Mouse (Mus musculus): ENCODE measurements around the gene Rnf144b. TPM values are rescaled to one million over a fixed set of nuclear protein-coding genes. Genes with fewer than 3 reads are reported as not detected.
A peak's percentile ranks its signal among the peaks of the same experiment; 100 is the strongest.

Gene Rnf144b
- 1.00 and 1.1 TPM in 2 replicates for polyA plus RNA-seq (2016; fragmentation: Nextera tagmentation; extraction: Ambion mirVana)

- Histone ChIP-seq H3K4me3 (peak within 1 kb of the TSS; percentile 49), H3K4me1 (peaks cover 13% of the 10 kb centered on the region), H3K27me3 (peaks cover 9% of the 10 kb centered on the region; the same call in 1 of the 2 replicates), H3K4me2 (replicated peaks) (peak within 1 kb of the TSS; percentile 77), H3K9me3 (no peaks in the 10 kb centered on the region), H3K27ac (no peak within 1 kb of the TSS), H3K9ac (peak within 1 kb of the TSS; percentile 42), H3K36me3 (no peaks in the 10 kb centered on the region)
- ATAC-seq (ENCODE audit: insufficient number of reproducible peaks, insufficient read depth, low FRiP score, low TSS enrichment): 0 out of 2 replicates have a peak, but pooled peaks have one; percentile 52
- 2% methylated on average over 55 of the region's 55 CpGs for WGBS
Measured at GRCm38 (mm10) chr13:47122537-47123430, at the start of gene Rnf144b. Gene Rnf144b, plus strand, starts transcription at chr13:47122656.

GRCm38 (mm10) chr13:47076156-47076555 lies 46.3 kb upstream of the Rnf144b start:
- Histone ChIP-seq H3K4me1 (no peaks in the 10 kb centered on the region), H3K27ac (no peak overlapping the region), H3K4me2 (replicated peaks) (no peak overlapping the region), H3K9me3 (no peaks in the 10 kb centered on the region), H3K27me3 (no peaks in the 10 kb centered on the region), H3K4me3 (no peak overlapping the region), H3K36me3 (peaks cover 37% of the 10 kb centered on the region), H3K9ac (no peak overlapping the region)
- ATAC-seq (ENCODE audit: insufficient number of reproducible peaks, insufficient read depth, low FRiP score, low TSS enrichment): no peak
- WGBS: 83% methylated on average over 5 of the region's 5 CpGs

GRCm38 (mm10) chr13:47077367-47077766 lies 45.1 kb upstream of the Rnf144b start:
- H3K9ac ChIP-seq: no peak overlapping the region

DNA sequence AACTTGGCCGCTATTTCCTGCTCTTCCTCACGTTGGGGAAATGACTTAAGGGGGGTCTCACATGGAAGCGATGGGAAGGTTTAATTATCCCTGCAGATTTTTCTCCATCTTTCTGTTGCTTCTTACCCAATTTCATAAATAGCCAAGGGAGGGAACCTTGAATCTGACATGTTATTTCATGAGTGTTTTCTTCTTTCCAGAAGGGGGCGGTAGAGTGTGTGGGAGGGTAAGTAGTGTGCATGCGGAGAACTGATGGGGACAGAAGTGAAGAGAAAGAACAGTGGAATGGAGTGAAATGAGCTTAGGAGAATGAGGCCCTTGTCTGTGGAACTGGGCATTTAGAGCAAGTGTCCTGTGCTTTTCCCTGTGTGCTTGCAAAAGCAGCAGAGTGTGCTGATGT lies 43.7 kb upstream of the Rnf144b start:
- no peak for ATAC-seq (ENCODE audit: insufficient number of reproducible peaks, insufficient read depth, low FRiP score, low TSS enrichment)
- Histone ChIP-seq H3K9ac (no peak overlapping the region), H3K27ac (no peak overlapping the region), H3K4me3 (no peak overlapping the region), H3K4me2 (replicated peaks) (no peak overlapping the region), H3K9me3 (no peaks in the 10 kb centered on the region), H3K27me3 (no peaks in the 10 kb centered on the region), H3K4me1 (no peaks in the 10 kb centered on the region), H3K36me3 (peaks cover 28% of the 10 kb centered on the region)
- 72% methylated on average over 5 of the region's 5 CpGs for whole genome bisulfite sequencing

More at GRCm38 (mm10) chr13:47077367-47077766, 45.1 kb upstream of the Rnf144b start:
- Histone ChIP-seq H3K4me3 (no peak overlapping the region), H3K27ac (no peak overlapping the region), H3K27me3 (no peaks in the 10 kb centered on the region), H3K4me1 (no peaks in the 10 kb centered on the region), H3K9me3 (no peaks in the 10 kb centered on the region), H3K4me2 (replicated peaks) (no peak overlapping the region), H3K36me3 (peaks cover 36% of the 10 kb centered on the region)
- no peak for ATAC-seq (ENCODE audit: insufficient number of reproducible peaks, insufficient read depth, low FRiP score, low TSS enrichment)

DNA sequence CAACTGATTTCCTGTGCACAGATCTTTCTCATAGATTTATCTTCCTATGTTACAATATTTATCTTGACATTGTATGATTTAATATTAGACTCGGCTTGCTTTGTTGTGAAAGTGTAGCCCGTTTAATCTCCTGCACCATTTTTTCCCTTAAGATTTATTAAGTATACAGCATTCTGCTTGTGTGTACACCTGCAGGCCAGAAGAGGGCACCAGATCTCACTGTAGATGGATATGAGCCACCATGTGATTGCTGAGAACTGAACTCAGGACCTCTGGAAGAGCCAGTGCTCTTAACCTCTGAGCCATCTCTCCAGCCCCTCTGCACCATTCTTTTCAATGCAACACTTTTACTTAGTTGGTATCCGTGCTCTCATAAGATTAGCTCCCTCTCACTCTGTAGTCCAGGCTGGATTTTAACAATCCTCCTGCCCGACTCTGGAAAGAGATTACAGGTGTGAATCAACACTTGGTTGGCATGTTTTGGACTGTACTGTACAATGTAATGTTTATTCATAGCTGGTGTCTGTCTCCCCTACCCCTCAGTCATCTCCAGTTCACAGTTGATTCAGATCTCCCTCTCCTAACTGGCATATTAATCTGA lies 41.5 kb upstream of the Rnf144b start:
- WGBS: 91% methylated on average over 4 of the region's 4 CpGs
- Histone ChIP-seq H3K9ac (no peak overlapping the region), H3K36me3 (peaks cover 32% of the 10 kb centered on the region), H3K27me3 (no peaks in the 10 kb centered on the region), H3K9me3 (no peaks in the 10 kb centered on the region), H3K4me2 (replicated peaks) (no peak overlapping the region), H3K4me1 (no peaks in the 10 kb centered on the region), H3K27ac (no peak overlapping the region), H3K4me3 (no peak overlapping the region)
- ATAC-seq (ENCODE audit: insufficient number of reproducible peaks, insufficient read depth, low FRiP score, low TSS enrichment): no peak

DNA sequence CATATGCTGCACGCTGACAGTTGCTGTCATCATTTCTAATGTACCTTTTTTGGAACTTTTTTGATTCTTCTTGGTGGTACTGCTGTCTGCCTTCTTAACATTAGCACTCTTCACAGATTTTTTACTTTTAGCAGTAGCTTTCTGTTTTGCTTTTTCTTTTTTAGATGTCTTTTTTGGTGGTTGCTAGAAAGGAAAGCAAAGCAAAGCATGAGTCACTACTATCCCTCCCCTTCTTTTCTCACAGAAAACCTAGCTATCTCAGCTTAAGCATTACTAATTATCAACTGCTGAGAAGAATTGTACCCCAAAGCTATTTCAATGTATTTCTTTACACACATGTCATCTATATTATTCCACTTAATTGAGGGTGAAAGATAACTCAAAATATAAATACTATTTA lies 34.0 kb upstream of the Rnf144b start:
- Histone ChIP-seq H3K27ac (no peak overlapping the region), H3K9me3 (no peaks in the 10 kb centered on the region), H3K9ac (no peak overlapping the region), H3K27me3 (no peaks in the 10 kb centered on the region), H3K4me3 (no peak overlapping the region), H3K4me2 (replicated peaks) (no peak overlapping the region), H3K36me3 (peaks cover 34% of the 10 kb centered on the region), H3K4me1 (no peaks in the 10 kb centered on the region)
- 93% methylated on average over 1 of the region's 1 CpGs for WGBS
- ATAC-seq (ENCODE audit: insufficient number of reproducible peaks, insufficient read depth, low FRiP score, low TSS enrichment): no peak

DNA sequence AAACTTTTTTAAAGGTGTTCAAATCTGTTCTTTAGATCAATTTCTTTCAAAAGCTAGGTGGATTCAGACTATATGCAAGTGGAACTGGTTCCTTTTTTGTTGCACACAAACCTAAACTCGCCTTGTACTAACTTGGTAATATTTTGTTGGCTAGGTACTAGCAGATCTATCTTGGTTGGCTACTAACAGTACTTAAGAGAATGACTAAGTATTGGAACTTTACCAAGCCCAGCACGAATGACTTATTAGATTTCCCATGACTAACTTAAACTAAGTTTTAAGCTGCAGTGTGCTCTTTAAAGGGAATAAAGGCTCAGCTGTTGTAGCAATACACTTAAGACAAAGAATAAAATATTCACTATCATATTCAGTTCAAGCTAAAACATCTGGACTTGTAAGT lies 33.2 kb upstream of the Rnf144b start:
- no peak overlapping the region for H3K27ac ChIP-seq
- no peaks in the 10 kb centered on the region for H3K4me1 ChIP-seq
- H3K4me3 ChIP-seq: no peak overlapping the region
- WGBS: 95% methylated on average over 2 of the region's 2 CpGs
- no peaks in the 10 kb centered on the region for H3K9me3 ChIP-seq
- H3K4me2 ChIP-seq (replicated peaks): no peak overlapping the region
- H3K9ac ChIP-seq: no peak overlapping the region
- H3K27me3 ChIP-seq: no peaks in the 10 kb centered on the region
- ATAC-seq (ENCODE audit: insufficient number of reproducible peaks, insufficient read depth, low FRiP score, low TSS enrichment): no peak
- H3K36me3 ChIP-seq: peaks cover 41% of the 10 kb centered on the region

DNA sequence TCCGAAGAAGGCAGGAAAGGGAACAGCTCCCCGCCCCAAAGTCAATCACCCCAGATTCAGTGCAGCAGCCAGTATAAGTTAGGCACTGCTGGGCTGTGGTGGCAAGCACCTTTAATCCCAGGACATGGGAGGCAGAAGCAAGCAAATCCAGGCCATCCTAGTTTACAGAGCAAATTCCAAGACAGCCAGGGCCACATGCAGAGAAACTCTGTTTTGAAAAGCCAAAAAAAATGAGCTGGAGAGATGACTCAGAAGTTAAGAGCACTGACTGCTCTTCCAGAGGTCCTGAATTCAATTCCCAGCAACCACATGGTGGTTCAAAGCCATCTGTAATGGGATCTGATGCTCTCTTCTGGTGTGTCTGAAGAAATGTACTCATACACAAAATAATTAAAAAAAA lies 28.7 kb upstream of the Rnf144b start:
- H3K27me3 ChIP-seq: no peaks in the 10 kb centered on the region
- WGBS: 88% methylated on average over 2 of the region's 2 CpGs
- no peaks in the 10 kb centered on the region for H3K9me3 ChIP-seq
- H3K9ac ChIP-seq: no peak overlapping the region
- H3K36me3 ChIP-seq: peaks cover 49% of the 10 kb centered on the region
- H3K4me1 ChIP-seq: no peaks in the 10 kb centered on the region
- H3K4me2 ChIP-seq (replicated peaks): no peak overlapping the region
- no peak overlapping the region for H3K27ac ChIP-seq
- no peak for ATAC-seq (ENCODE audit: insufficient number of reproducible peaks, insufficient read depth, low FRiP score, low TSS enrichment)
- H3K4me3 ChIP-seq: no peak overlapping the region

GRCm38 (mm10) chr13:47096591-47096990 lies 25.9 kb upstream of the Rnf144b start:
- Histone ChIP-seq H3K4me1 (no peaks in the 10 kb centered on the region), H3K36me3 (peaks cover 56% of the 10 kb centered on the region), H3K4me3 (no peak overlapping the region), H3K27me3 (no peaks in the 10 kb centered on the region), H3K9ac (no peak overlapping the region), H3K9me3 (no peaks in the 10 kb centered on the region), H3K4me2 (replicated peaks) (no peak overlapping the region), H3K27ac (no peak overlapping the region)
- WGBS: 80% methylated on average over 2 of the region's 2 CpGs
- ATAC-seq (ENCODE audit: insufficient number of reproducible peaks, insufficient read depth, low FRiP score, low TSS enrichment): no peak

DNA sequence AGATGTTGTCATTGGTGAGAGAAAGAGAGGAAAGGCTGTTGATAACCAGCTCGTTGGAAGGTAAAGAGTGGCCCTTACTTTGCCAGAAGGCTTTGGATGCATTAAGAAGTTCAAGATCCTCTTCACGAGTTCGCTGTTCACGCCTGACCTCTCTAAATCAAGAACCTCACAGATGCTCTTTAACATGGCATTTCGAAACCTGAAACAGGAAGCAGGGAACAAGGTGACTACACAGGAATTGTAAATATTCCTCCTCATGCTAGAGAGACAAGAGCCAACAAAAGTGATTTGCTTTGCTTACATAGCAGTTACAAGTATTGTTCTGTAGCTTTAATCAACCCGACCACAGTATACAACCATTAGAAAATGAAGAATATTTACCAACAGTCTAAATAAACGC lies 23.2 kb upstream of the Rnf144b start:
- no peaks in the 10 kb centered on the region for H3K9me3 ChIP-seq
- H3K4me2 ChIP-seq (replicated peaks): no peak overlapping the region
- no peak for ATAC-seq (ENCODE audit: insufficient number of reproducible peaks, insufficient read depth, low FRiP score, low TSS enrichment)
- no peak overlapping the region for H3K9ac ChIP-seq
- no peak overlapping the region for H3K4me3 ChIP-seq
- no peak overlapping the region for H3K27ac ChIP-seq
- H3K4me1 ChIP-seq: peaks cover 14% of the 10 kb centered on the region
- no peaks in the 10 kb centered on the region for H3K27me3 ChIP-seq
- H3K36me3 ChIP-seq: peaks cover 46% of the 10 kb centered on the region
- 83% methylated on average over 7 of the region's 7 CpGs for WGBS

DNA sequence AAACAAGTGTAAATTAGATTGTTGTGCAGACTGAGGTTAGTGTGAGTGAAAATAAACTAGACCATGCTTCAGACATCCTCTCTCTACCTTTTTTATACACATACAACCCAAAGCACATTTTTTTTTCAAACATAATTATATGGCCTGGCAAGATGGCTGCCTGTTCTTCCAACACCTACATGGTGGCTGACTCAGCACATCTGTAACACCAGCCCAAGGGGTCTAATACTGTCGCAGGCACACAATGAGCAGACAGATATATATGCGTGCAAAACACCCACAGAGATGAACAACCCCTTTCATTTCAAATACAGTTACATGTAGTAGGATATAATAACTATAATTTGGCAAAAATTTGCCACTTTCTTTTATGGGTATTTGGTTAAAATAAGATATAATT lies 21.9 kb upstream of the Rnf144b start:
- whole genome bisulfite sequencing: 87% methylated on average over 2 of the region's 2 CpGs
- H3K27me3 ChIP-seq: no peaks in the 10 kb centered on the region
- no peaks in the 10 kb centered on the region for H3K9me3 ChIP-seq
- H3K36me3 ChIP-seq: peaks cover 35% of the 10 kb centered on the region
- H3K9ac ChIP-seq: no peak overlapping the region
- no peak for ATAC-seq (ENCODE audit: insufficient number of reproducible peaks, insufficient read depth, low FRiP score, low TSS enrichment)
- no peak overlapping the region for H3K4me2 ChIP-seq (replicated peaks)
- H3K4me1 ChIP-seq: peaks cover 16% of the 10 kb centered on the region
- no peak overlapping the region for H3K4me3 ChIP-seq
- H3K27ac ChIP-seq: no peak overlapping the region

- peak overlapping the region; percentile 28 for H3K9ac ChIP-seq
- no peaks in the 10 kb centered on the region for H3K9me3 ChIP-seq
- H3K27me3 ChIP-seq: no peaks in the 10 kb centered on the region
- H3K36me3 ChIP-seq: peaks cover 17% of the 10 kb centered on the region
- peak overlapping the region; percentile 71 for H3K4me2 ChIP-seq (replicated peaks)
- H3K4me1 ChIP-seq: peaks cover 22% of the 10 kb centered on the region
- H3K27ac ChIP-seq: no peak overlapping the region
- peak overlapping the region; percentile 96 for H3K4me3 ChIP-seq
- no peak for ATAC-seq (ENCODE audit: insufficient number of reproducible peaks, insufficient read depth, low FRiP score, low TSS enrichment)
- WGBS: 31% methylated on average over 2 of the region's 2 CpGs
Measured at GRCm38 (mm10) chr13:47104146-47104545, 18.3 kb upstream of the Rnf144b start.

Data from embryonic facial prominence, embryonic 12.5 days (tissue).